Mouse (Mus musculus) bone marrow, adult 2 months (tissue): Measurements from ENCODE around the gene Trim6.

ENCODE experiments used
- CTCF ChIP-seq: fragments of 200-500 bp; IDR thresholded peaks from 2 replicates; pipeline ENCODE4 v1.5.1; 2011; ENCODE audit warnings: low read length, control low read depth; ENCODE audit not compliant: control insufficient read depth, insufficient read depth
- POLR2A ChIP-seq: fragments of 200-500 bp; IDR thresholded peaks from 2 replicates; pipeline ENCODE4 v1.6.1; 2011; ENCODE audit warnings: low read depth, mild to moderate bottlenecking, control low read depth, low read length, borderline replicate concordance; ENCODE audit not compliant: control insufficient read depth

GRCm38 (mm10) chr7:104216011-104216535 lies 2.5 kb upstream of the Trim6 start:
- TF ChIP-seq CTCF = no peak
- TF ChIP-seq POLR2A = no peak
